Mouse (Mus musculus) liver, embryonic 14.5 days (tissue): ENCODE measurements around the gene Syndig1l. TPM values are rescaled to one million over a fixed set of nuclear protein-coding genes. Genes with fewer than 3 reads are reported as not detected.

Experiments
- ATAC-seq: fragments of 200-750 bp; cut with Nextera tagmentation; 2 replicates; pipeline ENCODE4 v1.8.0; 2017; ENCODE audit warnings: moderate number of reproducible peaks, mild to moderate bottlenecking, moderate library complexity; ENCODE audit not compliant: insufficient read depth
- DNase-seq, 3 experiments: peaks; one replicate each; pipeline ENCODE4 v3.0.0-alpha.2; 2012 to 2013; ENCODE audit warnings: low read depth in 3 of 3, low spot score in 3 of 3
- H3K27ac ChIP-seq: fragments of 300-500 bp; sonication (generic); 2 replicates; pipeline ENCODE4 v1.5.1; 2014; ENCODE audit warnings: moderate library complexity, mild to moderate bottlenecking, control low read depth, inconsistent platforms
- H3K27me3 ChIP-seq: fragments of 300-500 bp; sonication (generic); 2 replicates; pipeline ENCODE4 v1.6.1; 2014; ENCODE audit warnings: mild to moderate bottlenecking, low read length, moderate library complexity; ENCODE audit not compliant: control insufficient read depth, insufficient read depth
- H3K36me3 ChIP-seq: fragments of 300-500 bp; sonication (generic); replicated peaks from 2 replicates; pipeline ENCODE4 v1.6.1; 2014; ENCODE audit warnings: low read depth; ENCODE audit not compliant: control insufficient read depth, insufficient read depth
- H3K4me1 ChIP-seq, 2 experiments: fragments of 200-500 bp in 1 of 2; fragments of 300-500 bp in 1 of 2; sonication (generic) in 1 of 2; replicated peaks; 2 replicates each; pipeline ENCODE4 v1.6.1; 2012 to 2014; ENCODE audit warnings: antibody characterized with exemption in 1 of 2, inconsistent platforms in 1 of 2, low read length in 1 of 2; ENCODE audit not compliant: control insufficient read depth in 2 of 2, insufficient read depth in 2 of 2
- H3K4me2 ChIP-seq: fragments of 300-500 bp; sonication (generic); 2 replicates; pipeline ENCODE4 v1.6.1; 2014; ENCODE audit warnings: low read depth, mild to moderate bottlenecking, control low read depth, moderate library complexity
- H3K4me3 ChIP-seq, 2 experiments: fragments of 200-500 bp in 1 of 2; fragments of 300-500 bp in 1 of 2; sonication (generic) in 1 of 2; 2 replicates each; pipeline ENCODE4 v1.5.1; 2012 to 2014; ENCODE audit warnings: low read depth in 2 of 2, low read length in 2 of 2, mild to moderate bottlenecking in 2 of 2, control low read depth in 1 of 2, inconsistent platforms in 1 of 2, moderate library complexity in 1 of 2; ENCODE audit not compliant: insufficient read depth in 1 of 2
- H3K9ac ChIP-seq: fragments of 300-500 bp; sonication (generic); replicated peaks from 2 replicates; pipeline ENCODE4 v1.6.1; 2014; ENCODE audit warnings: mild to moderate bottlenecking, control low read depth, moderate library complexity
- H3K9me3 ChIP-seq: fragments of 300-500 bp; sonication (generic); 2 replicates; pipeline ENCODE4 v1.6.1; 2016; ENCODE audit warnings: low read length, mixed read lengths; ENCODE audit not compliant: control insufficient read depth
- CTCF ChIP-seq: IDR thresholded peaks from 2 replicates; pipeline ENCODE4 v1.5.1; 2016; ENCODE audit warnings: antibody characterized with exemption, low read depth, control low read depth
- EP300 ChIP-seq: IDR thresholded peaks from 2 replicates; pipeline ENCODE4 v1.6.1; 2016; ENCODE audit warnings: antibody characterized with exemption, low read depth
- WGBS: fragments of 180-500 bp; shearing (Covaris S2); extraction: QIAGEN DNeasy Blood & Tissue Kit; methylation state at CpG from one replicate; pipeline ENCODE4 v1.1.7; 2014; ENCODE audit not compliant: insufficient replicate concordance; 5-methylcytosine and 5-hydroxymethylcytosine counted together
- polyA plus RNA-seq, 2 experiments: library from polyadenylated mRNA; depleted of rRNA in 1 of 2; stranded (reverse) in 1 of 2; unstranded in 1 of 2; fragments of >200 nt; fragmentation: Nextera tagmentation in 1 of 2; extraction: Ambion mirVana in 1 of 2; gene quantifications; 2 replicates each; pipeline versions ENCODE4 v1.2.1 to v1.2.3; 2012 to 2014

Syndig1l gene
- polyA plus RNA-seq, 2 experiments: 0.04 to 0.08 TPM

GRCm38 (mm10) chr12:84692141-84692540 is 6.5 kb downstream of the Syndig1l start:
- 30% methylated on average over 6 of the region's 6 CpGs for WGBS
- Histone ChIP-seq H3K27ac (no peak overlapping the region), H3K4me3 (no peak overlapping the region), H3K9ac (no peak overlapping the region), H3K27me3 (peaks cover 3% of the 10 kb centered on the region), H3K4me2 (no peak overlapping the region), H3K9me3 (no peaks in the 10 kb centered on the region), H3K36me3 (no peaks in the 10 kb centered on the region), H3K4me1 (no peaks in the 10 kb centered on the region)
- DNase-seq: no peak
- TF ChIP-seq CTCF: no peak
- TF ChIP-seq EP300: no peak
- ATAC-seq: no peak

DNA sequence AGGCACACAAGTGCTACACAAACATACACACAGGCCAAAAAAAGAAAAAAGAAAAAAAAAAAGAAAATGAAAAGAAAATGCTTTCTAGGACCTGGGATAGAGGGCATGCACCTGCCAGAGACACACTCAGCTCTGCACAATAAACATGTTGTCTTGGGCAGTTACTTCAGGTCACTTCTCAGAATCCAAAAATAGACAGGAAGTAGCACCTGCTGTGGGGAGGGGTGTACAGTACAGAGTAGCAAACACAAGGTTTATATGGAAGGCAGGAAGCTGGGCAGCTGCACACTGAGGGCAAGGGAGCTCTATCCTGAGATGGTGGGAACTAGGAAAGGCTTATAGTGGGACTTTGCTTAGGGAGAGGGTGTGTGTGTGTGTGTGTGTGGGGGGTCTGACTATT is 7.3 kb downstream of the Syndig1l start:
- no peak for TF ChIP-seq CTCF
- TF ChIP-seq EP300: no peak
- H3K4me1 ChIP-seq: no peaks in the 10 kb centered on the region
- H3K36me3 ChIP-seq: no peaks in the 10 kb centered on the region
- H3K4me3 ChIP-seq: no peak overlapping the region
- ATAC-seq (no peak), DNase-seq (no peak)
- H3K4me2 ChIP-seq: no peak overlapping the region
- no peaks in the 10 kb centered on the region for H3K9me3 ChIP-seq
- no peak overlapping the region for H3K27ac ChIP-seq
- H3K9ac ChIP-seq: no peak overlapping the region
- no peaks in the 10 kb centered on the region; the same call in 1 of the 2 replicates for H3K27me3 ChIP-seq

GRCm38 (mm10) chr12:84689051-84689450 is 9.6 kb downstream of the Syndig1l start:
- DNase-seq: no peak
- no peak for ATAC-seq
- no peaks in the 10 kb centered on the region for H3K36me3 ChIP-seq
- no peaks in the 10 kb centered on the region for H3K4me1 ChIP-seq
- H3K4me3 ChIP-seq: no peak overlapping the region
- no peak overlapping the region for H3K9ac ChIP-seq
- no peak overlapping the region for H3K27ac ChIP-seq
- no peak for TF ChIP-seq EP300
- no peak for TF ChIP-seq CTCF
- H3K9me3 ChIP-seq: no peaks in the 10 kb centered on the region
- no peaks in the 10 kb centered on the region for H3K27me3 ChIP-seq
- H3K4me2 ChIP-seq: no peak overlapping the region
- 71% methylated on average over 11 of the region's 11 CpGs for WGBS

GRCm38 (mm10) chr12:84687531-84687930 is 11.1 kb downstream of the Syndig1l start:
- H3K9ac ChIP-seq: no peak overlapping the region
- no peak overlapping the region for H3K4me2 ChIP-seq
- no peak overlapping the region for H3K4me3 ChIP-seq
- TF ChIP-seq EP300: no peak
- no peak for TF ChIP-seq CTCF
- no peaks in the 10 kb centered on the region for H3K36me3 ChIP-seq
- H3K27me3 ChIP-seq: no peaks in the 10 kb centered on the region
- no peak for DNase-seq
- WGBS: 69% methylated on average over 4 of the region's 4 CpGs
- ATAC-seq: no peak
- H3K9me3 ChIP-seq: no peaks in the 10 kb centered on the region
- no peaks in the 10 kb centered on the region for H3K4me1 ChIP-seq
- H3K27ac ChIP-seq: no peak overlapping the region

DNA sequence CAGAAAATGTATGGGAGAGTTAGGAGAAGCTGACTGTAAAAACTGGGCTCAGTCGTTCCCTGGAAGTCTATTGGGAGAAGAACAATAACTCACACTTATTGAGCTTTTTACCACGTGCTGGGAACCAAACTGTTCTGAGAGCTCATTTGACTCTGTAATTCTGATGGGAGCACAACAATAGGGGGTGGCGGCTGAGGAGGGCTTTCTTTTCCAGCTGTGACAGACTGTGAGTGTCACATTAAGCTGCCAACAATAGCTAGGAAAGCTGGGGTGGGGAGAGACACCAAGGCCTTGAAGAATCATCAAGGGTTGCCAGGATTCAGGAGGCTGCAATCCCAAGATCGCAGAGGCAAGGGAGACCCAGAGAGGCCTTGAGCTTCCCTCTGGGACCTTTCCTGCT is 12.5 kb downstream of the Syndig1l start:
- Histone ChIP-seq H3K4me1 (no peaks in the 10 kb centered on the region), H3K4me2 (no peak overlapping the region), H3K27ac (no peak overlapping the region), H3K9me3 (no peaks in the 10 kb centered on the region), H3K36me3 (no peaks in the 10 kb centered on the region), H3K4me3 (no peak overlapping the region), H3K9ac (no peak overlapping the region), H3K27me3 (no peaks in the 10 kb centered on the region)
- WGBS: 48% methylated on average over 4 of the region's 4 CpGs
- ATAC-seq: no peak
- TF ChIP-seq CTCF (no peak), EP300 (no peak)
- DNase-seq: no peak
